Mouse (Mus musculus) gastrocnemius, postnatal 25 days (tissue): ENCODE measurements around the gene Lrrc23. TPM values are rescaled to one million over a fixed set of nuclear protein-coding genes. Genes with fewer than 3 reads are reported as not detected.

ENCODE experiments used
- DNase-seq: peaks from one replicate; pipeline ENCODE4 v3.0.0; 2022
- total RNA-seq, 2 experiments: library from RNA; stranded (reverse); gene quantifications; 1 replicate in 1 of 2; 2 replicates in 1 of 2; pipeline ENCODE4 v1.2.3; 2021

Gene Lrrc23
- total RNA-seq, 2 experiments from 2014 or later, result 0.18 TPM; not detected in 1

DNA sequence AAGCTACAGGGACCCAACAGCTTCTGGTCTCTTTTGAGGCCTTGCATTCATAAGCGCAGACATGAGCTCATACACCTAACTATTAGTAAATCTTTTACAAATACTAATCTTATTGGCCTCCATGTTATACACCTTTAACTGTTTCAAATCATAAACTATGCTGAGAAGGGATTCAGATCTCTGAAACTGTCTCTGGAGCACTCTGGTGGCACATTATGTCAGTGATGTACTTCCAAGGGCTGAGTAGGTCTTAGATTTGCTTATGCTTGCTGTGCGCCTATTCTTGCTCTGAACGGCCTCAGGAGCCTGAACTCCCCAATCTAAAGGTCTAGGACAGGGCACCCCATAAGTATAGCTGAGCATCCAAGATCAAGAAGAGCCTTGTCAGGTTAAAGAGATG, 37.7 kb downstream of the Lrrc23 start:
- no peak for DNase-seq

DNA sequence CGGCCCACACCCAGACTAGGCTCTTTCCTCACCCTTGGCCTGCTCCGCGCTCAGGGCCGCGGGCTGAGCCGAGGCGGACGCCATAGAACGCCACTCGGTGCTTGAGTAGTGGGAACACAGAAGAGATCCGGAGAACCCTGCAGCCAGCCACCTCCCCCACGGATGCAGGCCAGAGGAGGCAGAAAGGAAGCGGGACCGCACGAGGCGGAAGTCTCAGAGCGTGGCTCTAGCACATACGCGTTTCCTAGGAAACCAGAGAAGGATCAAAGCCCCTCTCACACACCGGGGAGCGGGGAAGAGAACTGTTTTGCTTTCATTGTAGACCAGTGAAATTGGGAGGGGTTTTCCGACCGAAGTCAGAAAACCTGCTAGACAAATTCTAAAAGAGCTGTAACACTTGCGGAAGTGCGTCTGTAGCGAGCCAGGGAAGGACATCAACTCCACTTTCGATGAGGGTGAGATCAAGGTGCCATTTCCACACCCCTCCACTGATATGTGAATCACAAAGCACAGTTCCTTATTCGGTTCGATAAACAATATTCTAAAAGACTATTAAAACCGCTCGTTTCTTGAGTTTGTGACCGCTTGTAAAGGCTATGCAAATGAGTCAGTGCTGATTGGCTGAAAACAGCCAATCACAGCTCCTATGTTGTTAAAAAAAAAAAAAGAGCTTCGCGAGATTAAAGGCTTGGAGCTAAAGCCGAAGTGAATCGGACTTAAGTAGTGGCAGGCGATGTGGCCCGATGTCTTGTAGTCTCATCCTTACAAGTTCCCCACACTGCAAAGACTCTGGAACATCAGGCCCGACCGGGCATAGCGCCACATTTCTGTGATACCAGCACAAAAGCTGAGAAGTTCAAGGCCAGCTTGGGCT, 38.4 kb downstream of the Lrrc23 start, which contains the start of gene Grcc10:
Gene Grcc10, minus strand, starts transcription at position 487 of the 874 bp plus-strand sequence.
- peak; percentile 88 for DNase-seq

DNA sequence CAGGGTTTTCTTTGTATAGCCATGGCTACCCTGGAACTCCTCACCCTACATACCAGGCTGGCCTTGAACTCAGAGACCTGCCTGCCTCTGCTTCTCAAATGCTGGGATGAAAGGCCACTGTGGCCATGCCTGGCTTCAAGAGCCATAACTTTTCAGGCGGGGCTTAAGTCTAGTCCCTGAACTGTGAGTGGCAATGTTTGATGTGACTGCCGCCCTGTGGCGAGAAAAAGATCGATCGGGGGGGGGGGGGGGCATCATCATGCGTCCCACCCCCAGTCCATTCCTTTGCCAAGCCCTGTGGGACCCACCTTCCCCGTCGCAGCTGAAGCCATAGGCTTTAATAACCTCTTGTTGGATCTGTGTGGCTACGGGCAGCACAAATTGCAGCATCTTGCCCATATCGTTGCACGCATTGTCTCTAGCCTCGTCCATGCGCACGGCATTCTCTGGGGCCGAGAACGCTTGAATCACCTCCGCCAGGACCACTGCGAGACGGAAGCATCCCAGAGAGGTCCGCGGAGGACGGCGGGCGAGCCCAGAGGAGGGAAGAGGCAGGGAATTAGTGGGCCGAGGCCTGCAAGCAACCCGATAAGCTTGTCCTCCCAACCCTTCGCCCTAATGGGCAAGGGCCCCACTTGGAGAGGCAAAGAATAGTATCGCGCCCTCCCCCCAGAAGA, 39.2 kb downstream of the Lrrc23 start:
- DNase-seq, result peak; percentile 23

DNA sequence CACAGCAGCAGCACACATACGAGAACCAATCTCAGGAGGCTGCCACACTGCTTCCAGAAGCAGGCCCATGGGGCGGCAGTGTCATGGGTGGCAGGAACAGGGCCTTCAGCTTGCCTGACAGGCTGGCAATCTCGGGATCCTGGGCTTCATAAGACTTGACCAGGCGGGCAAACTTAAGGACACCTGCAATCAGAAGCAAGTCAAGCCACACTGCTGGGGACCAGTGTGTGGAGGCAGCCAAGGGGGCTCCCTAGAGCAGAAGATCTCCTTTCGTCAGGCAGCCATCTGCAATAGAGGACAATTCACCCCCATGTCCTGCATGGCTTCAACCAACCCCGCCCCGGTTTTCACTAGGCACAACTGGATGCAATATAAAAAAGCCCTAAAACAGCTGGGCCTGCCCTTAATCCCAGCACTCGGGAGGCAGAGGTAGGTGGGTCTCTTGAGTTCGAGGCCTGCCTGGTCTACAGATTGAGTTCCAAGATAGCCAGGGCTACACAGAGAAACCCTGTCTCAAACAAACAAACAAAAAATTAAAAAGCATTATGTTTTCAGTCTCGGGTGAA, 40.2 kb downstream of the Lrrc23 start:
- DNase-seq, result no peak

DNA sequence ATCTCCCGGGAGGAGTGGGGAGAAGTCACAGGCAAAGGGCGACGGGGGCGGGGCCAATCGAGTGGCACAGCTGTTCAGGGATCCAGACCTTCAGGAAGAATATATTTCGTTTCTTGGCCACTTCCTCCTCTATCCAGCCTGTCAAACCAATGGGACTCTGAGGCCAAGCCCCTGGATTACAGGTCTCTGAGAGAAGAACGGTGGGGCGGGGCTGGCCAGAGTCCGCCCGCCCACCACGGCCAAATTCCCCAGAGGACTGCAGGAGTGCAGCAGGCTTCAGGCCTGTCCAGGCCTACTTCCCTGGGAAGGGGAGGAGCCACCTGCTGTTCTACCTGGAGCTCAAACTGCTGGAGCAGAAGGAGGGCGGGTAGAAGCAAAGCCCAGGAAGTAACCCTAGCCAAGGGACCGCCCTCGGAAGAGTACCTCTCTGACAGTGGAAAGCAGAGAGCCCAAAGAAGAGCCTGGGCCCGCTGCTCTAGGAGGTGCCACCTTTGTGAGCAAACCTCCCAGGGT, 41.0 kb downstream of the Lrrc23 start, which contains the start of gene Ptpn6:
Gene Ptpn6, minus strand, starts transcription at position 204 of the 513 bp plus-strand sequence.
- DNase-seq, result peak; percentile 31

DNA sequence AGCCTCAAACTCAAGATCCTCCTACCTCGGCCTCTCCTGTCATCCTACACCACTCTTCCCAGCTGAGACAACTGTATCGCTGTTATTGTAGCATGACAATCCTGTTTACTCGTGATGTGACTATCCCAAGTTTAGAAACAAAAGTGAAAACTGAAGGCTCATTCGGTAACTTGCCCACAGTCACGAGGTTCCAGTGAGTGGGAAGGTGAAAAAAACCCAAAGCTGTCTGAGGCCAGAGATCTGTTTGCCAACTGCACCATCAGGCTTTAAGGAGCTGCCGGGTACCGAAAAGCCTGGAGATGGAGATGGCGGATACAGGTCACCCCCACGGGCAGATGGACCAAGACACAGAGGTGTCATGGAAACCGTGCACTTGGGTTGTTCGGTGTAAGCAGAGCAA, 42.5 kb downstream of the Lrrc23 start:
- DNase-seq, result no peak

DNA sequence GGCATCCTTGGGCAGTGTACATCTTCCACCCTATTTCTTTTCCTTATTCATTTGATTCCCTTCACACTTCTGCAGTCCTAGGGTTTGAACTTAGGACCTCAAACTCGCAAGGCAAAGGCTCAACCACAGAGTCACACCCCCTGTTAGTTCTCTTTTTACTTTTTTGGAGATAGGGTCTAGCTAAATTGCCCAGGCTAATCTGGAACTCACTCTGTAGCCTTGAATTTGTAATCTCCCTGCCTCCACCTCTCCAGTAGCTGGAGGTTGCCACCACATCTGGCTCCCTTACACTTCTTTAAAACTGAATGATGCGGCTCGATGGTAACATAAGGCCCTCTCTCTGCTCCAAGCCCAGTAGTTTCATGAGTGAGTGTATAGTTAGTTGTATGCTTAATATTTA, 45.1 kb downstream of the Lrrc23 start:
- DNase-seq, result no peak

DNA sequence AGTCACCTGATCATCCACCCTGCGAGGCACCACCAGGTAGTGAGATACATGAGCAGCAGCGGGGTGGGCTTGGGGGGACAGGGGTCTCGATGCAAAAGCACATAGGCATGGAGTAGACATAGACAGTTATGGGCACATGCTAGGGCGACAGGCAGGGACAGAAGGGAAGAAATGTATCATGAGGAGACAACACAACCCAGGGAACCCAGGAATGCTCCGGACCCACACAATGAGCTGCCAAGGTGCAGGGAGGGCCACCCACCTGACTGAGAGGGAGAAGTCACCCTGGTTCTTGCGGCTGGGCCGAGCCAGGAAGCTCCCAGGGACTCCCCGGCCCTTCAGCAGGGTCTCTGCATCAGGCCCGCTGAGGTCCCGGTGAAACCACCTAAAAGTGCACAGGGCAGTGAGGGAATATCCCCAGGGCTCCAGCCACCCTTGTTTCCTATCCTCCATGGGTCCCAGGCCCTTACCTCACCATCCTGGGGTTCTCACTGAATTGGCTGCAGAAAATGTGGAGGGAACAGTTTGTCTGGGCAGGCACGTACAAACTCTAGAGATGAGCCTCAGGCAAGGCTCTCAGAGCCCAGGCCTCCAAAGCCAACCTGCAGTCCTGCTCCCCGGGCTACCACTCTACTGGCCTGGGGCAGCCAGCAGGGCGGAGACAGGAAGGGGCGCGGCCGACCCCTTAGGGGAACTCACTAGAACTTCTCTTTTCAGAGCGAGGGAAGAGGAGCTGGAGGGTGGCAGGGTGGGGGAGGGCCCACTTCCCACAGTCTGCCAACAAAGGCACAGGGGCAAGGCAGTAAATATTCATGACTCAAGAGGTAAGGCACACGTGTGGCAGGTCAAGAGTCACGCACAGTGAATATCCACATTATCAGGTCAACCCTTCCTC, 46.8 kb downstream of the Lrrc23 start:
- DNase-seq, result peak; percentile 57

DNA sequence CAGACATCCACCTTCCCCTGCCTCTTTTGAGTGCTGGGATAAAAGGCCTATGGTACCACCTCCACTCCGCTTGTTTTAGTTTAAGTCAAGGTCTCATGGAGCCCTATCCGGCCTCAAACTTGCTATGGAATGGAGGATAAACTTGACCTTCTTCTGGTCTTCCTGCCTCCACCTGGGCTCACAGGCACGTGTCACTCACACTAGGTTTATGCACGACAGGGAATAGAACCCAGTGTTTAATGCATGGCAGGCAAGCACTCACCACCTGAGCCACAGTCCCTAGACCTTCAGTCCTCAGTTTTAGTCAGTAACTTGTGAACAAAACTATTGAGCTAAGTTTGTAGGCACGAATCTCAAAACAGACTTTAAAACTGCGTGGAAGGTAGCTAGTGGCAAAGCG, 48.5 kb downstream of the Lrrc23 start:
- DNase-seq, result no peak

DNA sequence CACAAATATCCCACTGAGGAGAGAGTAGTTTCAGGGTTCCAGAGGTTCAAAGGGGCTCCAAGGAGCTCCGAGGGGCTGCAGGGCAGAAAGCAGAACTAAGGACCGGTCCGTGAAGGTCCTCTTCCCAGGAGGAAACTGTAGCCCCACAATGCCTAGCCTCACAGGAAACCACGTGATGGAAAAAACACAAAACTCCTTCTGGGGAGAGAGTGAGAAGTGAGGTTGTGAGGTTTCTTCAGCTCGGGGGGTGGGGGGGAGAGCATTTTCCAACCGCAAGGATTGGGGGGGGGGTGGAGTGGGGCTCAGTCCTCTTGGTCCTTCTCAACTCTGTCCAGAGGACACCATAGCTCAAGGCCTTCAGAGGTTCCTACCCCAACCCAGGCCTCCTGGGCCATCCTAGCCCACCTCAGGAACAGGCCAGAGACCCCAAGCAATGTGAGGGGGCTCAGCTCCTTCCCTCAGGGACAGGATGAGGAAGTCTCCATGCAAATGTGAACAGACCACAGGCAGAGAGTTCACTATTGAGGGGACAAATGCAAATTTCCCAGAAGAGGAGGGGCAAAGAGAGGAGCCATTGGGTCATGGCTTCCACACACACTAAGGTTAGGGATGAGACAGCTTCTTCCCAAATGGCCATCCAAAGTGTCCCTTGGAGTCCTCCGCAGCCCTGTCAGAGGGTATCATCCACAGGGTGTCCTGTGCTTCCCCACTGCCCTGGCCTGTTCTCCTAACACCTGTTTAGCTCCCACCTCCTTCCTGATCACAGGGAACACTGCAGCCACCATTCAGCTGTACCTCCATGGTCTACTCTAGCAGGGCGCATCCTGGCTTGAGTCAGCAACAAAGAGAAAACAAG, 49.4 kb downstream of the Lrrc23 start:
- no peak for DNase-seq

DNA sequence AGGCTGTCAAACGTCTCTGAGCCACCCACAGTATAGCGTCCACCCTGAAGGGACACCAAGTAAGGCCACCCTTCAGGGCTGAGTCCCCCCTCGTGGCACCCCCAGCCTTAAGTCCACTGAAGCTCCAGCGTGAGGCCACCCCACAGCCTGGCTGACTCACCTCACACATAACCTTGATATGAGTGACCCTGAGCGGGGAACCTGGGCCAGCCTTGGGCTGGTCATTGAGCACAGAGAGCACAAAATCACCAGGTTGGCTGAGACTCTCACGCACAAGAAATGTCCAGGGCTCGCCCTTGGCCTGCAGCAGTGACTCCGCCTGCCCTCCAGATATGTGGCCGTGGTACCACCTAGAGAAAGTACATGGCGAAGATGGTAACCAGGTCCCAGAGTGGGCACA, 50.9 kb downstream of the Lrrc23 start:
- DNase-seq, result no peak

DNA sequence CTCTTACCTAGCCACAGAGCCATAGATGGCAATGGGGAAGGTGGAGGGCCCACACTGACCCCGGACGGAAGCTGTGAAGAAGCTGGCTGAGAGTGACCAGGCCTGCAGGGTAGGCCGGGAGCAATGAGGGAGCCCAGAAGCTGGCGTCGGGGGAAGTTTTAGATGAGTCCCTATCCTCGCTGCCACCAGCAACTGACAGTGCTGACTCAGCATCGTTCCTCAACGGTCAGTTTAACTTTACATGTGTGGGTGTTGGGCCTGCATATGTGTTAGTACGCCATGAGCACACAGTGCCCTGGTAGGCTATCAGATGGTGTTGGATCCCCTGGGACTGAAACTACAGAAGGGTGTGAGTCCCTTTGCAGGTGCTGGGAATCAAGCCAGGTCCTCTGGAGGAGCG, 55.1 kb downstream of the Lrrc23 start:
- no peak for DNase-seq

DNA sequence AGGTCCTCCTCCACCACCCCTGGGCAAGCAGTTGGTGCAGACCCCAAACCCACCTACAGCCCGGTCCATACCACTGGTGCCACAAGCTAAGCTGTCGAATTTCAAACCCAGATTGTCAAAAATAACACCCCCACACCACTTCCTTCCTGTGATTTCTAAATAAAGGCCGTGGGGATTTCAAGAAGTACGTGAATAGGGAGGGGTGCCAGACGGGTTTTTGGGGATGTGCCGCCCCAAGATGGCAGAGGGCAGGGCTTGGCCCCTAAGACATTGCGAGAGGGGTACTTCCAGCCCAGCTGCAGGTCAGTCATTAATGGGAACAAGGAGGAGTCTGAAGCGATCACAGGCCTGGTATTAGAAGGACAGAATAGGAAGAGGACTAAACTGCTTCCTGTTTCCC, 56.0 kb downstream of the Lrrc23 start:
- no peak for DNase-seq

DNA sequence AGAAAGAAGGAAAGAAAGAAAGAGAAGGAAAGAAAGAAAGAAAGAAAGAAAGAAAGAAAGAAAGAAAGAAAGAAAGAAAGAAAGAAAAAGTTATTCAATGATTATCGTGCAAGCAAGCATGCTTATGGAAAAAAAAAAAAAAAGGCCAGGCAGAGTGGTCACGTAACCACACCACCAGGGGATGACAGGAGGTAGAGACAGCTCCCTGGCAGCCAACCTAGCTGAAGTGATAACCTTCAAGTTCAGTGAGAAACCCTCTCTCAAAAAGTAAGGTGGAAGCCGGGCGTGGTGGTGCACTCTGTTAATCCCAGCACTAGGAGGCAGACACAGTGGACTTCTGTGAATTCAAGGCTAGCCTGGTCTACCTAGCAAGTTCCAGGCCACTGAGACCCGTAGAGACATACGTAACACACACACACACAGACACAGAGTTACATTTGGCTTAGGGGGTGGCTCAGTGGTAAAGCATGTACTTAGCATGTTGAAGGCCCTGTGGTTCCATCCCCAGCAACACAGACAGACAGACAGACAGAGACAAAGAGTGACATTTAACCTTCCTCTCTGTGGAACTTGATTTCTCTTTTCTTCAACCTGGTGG, 56.6 kb downstream of the Lrrc23 start:
- no peak for DNase-seq

DNA sequence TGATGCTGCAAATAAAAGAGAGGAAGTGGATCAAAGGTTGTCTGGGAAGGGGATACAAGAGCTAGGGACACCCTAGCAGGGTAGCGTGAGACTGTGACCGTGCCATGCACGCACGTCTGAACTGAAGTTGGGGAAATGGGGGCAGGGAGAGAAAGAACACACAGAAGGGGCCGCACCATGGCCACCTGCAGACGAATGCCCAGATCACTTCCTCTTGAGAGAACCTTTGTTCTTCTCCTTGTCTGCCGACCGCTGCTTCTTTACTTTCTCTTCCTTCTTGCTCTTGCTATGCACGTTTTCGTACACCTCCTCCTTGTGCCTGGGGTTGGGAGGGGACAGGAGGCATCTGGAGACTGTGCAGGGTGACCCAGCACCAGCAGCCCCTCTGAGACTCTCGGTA, 58.6 kb downstream of the Lrrc23 start:
- no peak for DNase-seq

Other genes with a start within 250 kb of the Lrrc23 start
- 10 to 100 TPM; 16.5 to 20.8 TPM for gene C1s1, start 237.4 kb downstream of the Lrrc23 start, total RNA-seq
- gene C1rb, start 209.4 kb downstream of the Lrrc23 start, total RNA-seq, result 1 to 10 TPM in 1 of 2 experiments, under 1 TPM in 1; 0.72 to 1.3 TPM
- under 1 TPM; 0.20 to 0.51 TPM for gene C1s2, start 143.6 kb downstream of the Lrrc23 start, total RNA-seq
- gene Lpcat3, start 116.7 kb downstream of the Lrrc23 start, total RNA-seq, result 10 to 100 TPM; 14.8 to 18.0 TPM
- gene Emg1, start 67.5 kb downstream of the Lrrc23 start, total RNA-seq, result 10 to 100 TPM; 53.8 to 58.9 TPM
- gene Phb2, start 67.4 kb downstream of the Lrrc23 start, total RNA-seq, result 100 to 1,000 TPM; 157 TPM
- 1 to 10 TPM; 1.5 to 2.2 TPM for gene Ptpn6, start 41.0 kb downstream of the Lrrc23 start, total RNA-seq
- 100 to 1,000 TPM; 163 to 167 TPM for gene Grcc10, start 38.4 kb downstream of the Lrrc23 start, total RNA-seq
- gene Gm45234, start 23.7 kb downstream of the Lrrc23 start, total RNA-seq, result 1 to 10 TPM in 1 of 2 experiments, not detected in 1; 2.2 TPM
- 10 to 100 TPM; 31.8 to 32.4 TPM for gene Atn1, start 23.2 kb downstream of the Lrrc23 start, total RNA-seq
- 1 to 10 TPM; 2.1 to 3.0 TPM for gene Eno2, start 10.1 kb downstream of the Lrrc23 start, total RNA-seq
- 1 to 10 TPM; 2.7 to 3.2 TPM for gene Spsb2, start 28.9 kb upstream of the Lrrc23 start, total RNA-seq
- 1,000 to 10,000 TPM; 2,445 to 2,599 TPM for gene Tpi1, start 34.6 kb upstream of the Lrrc23 start, total RNA-seq
- 10 to 100 TPM; 42.1 to 44.0 TPM for gene Usp5, start 49.8 kb upstream of the Lrrc23 start, total RNA-seq
- gene Cdca3, start 49.8 kb upstream of the Lrrc23 start, total RNA-seq, result 1 to 10 TPM; 1.2 TPM
- gene Gnb3, start 60.5 kb upstream of the Lrrc23 start, total RNA-seq, result 1 to 10 TPM; 1.6 to 1.7 TPM
- 1 to 10 TPM; 8.2 to 9.3 TPM for gene P3h3, start 78.0 kb upstream of the Lrrc23 start, total RNA-seq
- gene Gpr162, start 84.3 kb upstream of the Lrrc23 start, total RNA-seq, result under 1 TPM; 0.23 to 0.32 TPM
- gene Cd4, start 108.5 kb upstream of the Lrrc23 start, total RNA-seq, result 1 to 10 TPM in 1 of 2 experiments, not detected in 1; 1.2 TPM
- under 1 TPM in 1 of 2 experiments, not detected in 1; 0.51 TPM for gene Lag3, start 132.0 kb upstream of the Lrrc23 start, total RNA-seq
- gene Ptms, start 140.4 kb upstream of the Lrrc23 start, total RNA-seq, result 100 to 1,000 TPM; 126 to 152 TPM
- 100 to 1,000 TPM; 207 to 210 TPM for gene Mlf2, start 151.7 kb upstream of the Lrrc23 start, total RNA-seq
- 10 to 100 TPM; 96.2 to 99.0 TPM for gene Cops7a, start 185.8 kb upstream of the Lrrc23 start, total RNA-seq
- not detected for gene Pianp, start 217.0 kb upstream of the Lrrc23 start, total RNA-seq
- 10 to 100 TPM; 18.5 to 19.3 TPM for gene Zfp384, start 229.4 kb upstream of the Lrrc23 start, total RNA-seq